Mouse (Mus musculus) thymus, adult 2 months (tissue): ENCODE measurements around the gene Olfr1052. TPM values are rescaled to one million over a fixed set of nuclear protein-coding genes. Genes with fewer than 3 reads are reported as not detected.
"Not testable (repeated sequence)": the region's sequence is repeated elsewhere in the genome, so short reads cannot be mapped to it uniquely, and the experiment has no call there.

Experiments
- DNase-seq: peaks from one replicate; pipeline ENCODE4 v3.0.0; 2021
- H3K27ac ChIP-seq: fragments of 200-500 bp; 2 replicates; pipeline ENCODE4 v1.5.1; 2012; ENCODE audit warnings: low read length, control low read depth; ENCODE audit not compliant: control insufficient read depth, insufficient read depth
- H3K27me3 ChIP-seq: fragments of 200-500 bp; 2 replicates; pipeline ENCODE4 v1.6.1; 2012; ENCODE audit warnings: mild to moderate bottlenecking, low read length, moderate library complexity, mixed read lengths; ENCODE audit not compliant: control insufficient read depth, insufficient read depth
- H3K36me3 ChIP-seq: fragments of 200-500 bp; 2 replicates; pipeline ENCODE4 v1.6.1; 2012; ENCODE audit warnings: mild to moderate bottlenecking, low read length, moderate library complexity; ENCODE audit not compliant: control insufficient read depth, insufficient read depth
- H3K4me1 ChIP-seq: fragments of 200-500 bp; replicated peaks from 2 replicates; pipeline ENCODE4 v1.6.1; 2012; ENCODE audit warnings: low read length; ENCODE audit not compliant: control insufficient read depth, insufficient read depth
- H3K4me3 ChIP-seq: fragments of 200-500 bp; 2 replicates; pipeline ENCODE4 v1.5.1; 2012; ENCODE audit warnings: mild to moderate bottlenecking, low read length, control low read depth, moderate library complexity; ENCODE audit not compliant: control insufficient read depth, insufficient read depth
- CTCF ChIP-seq: fragments of 200-500 bp; IDR thresholded peaks from 2 replicates; pipeline ENCODE4 v1.5.1; 2012; ENCODE audit warnings: mild to moderate bottlenecking, control low read depth, low read length, moderate library complexity, borderline replicate concordance; ENCODE audit not compliant: control insufficient read depth, poor library complexity, insufficient read depth; ENCODE audit errors: extremely low read depth
- POLR2A ChIP-seq: fragments of 200-500 bp; IDR thresholded peaks from 2 replicates; pipeline ENCODE4 v1.6.1; 2012; ENCODE audit warnings: mild to moderate bottlenecking, low read length, control low read depth, moderate library complexity; ENCODE audit not compliant: control insufficient read depth, poor library complexity, insufficient read depth; ENCODE audit errors: extremely low read depth
- WGBS: fragments of 180-500 bp; shearing (Covaris S2); methylation state at CpG from one replicate; pipeline ENCODE4 v1.1.7; 2018; 5-methylcytosine and 5-hydroxymethylcytosine counted together
- polyA plus RNA-seq: library from polyadenylated mRNA; depleted of rRNA; stranded (reverse); fragments of >200 nt; gene quantifications from 2 replicates; pipeline ENCODE4 v1.2.3, GENCODE M21; 2012; rRNA removed

The Olfr1052 gene
- not detected in 2 replicates for polyA plus RNA-seq

DNA sequence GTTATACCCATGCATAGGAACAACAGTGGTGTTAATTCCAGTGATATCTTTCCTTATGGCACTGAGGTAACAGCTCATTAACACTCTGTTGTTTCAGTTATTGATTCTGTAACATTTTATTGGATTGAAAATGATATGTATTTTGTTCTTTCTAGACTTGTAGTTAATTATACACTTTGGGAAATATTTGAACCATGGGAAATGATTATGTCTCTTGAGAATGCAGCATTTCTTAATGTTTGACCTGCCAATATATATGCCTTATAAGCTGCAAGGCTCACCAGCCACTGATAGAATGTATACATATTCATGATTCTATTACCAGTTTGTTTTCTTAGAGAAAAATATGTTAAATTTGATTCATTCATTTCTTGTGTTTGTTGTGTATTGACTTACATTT lies at the start of gene Olfr1052:
Gene Olfr1052 (plus strand): TSS at position 301 of the 400 bp plus-strand sequence.
- DNase-seq = no peak
- TF ChIP-seq CTCF (no peak), POLR2A (no peak)
- Histone ChIP-seq H3K36me3 (no peaks in the 10 kb centered on the region), H3K4me1 (no peaks in the 10 kb centered on the region), H3K4me3 (no peak within 1 kb of the TSS), H3K27ac (no peak within 1 kb of the TSS), H3K27me3 (no peaks in the 10 kb centered on the region)

DNA sequence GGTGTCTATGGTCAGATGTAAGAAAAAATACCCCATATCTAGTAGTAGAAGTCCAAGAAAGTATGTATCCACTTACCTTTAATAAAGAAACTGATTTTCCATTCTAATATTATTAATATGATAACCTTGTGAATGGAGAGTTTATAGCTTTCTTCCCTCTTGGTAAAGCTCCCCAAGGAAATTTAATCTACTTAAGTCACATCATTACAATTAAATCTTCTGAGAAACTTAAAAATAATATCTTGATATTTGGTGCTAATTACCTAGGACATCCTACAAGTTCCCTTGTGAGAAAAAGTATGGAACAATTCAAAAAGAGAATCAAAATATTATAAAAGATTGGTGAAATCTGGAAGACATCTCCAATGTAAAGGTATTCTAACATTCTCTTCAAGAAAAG lies 34.0 kb upstream of the Olfr1052 start, which contains the start of gene Olfr1049:
Gene Olfr1049 (minus strand): TSS at position 101 of the 400 bp plus-strand sequence.
- DNase-seq = not testable (repeated sequence)

DNA sequence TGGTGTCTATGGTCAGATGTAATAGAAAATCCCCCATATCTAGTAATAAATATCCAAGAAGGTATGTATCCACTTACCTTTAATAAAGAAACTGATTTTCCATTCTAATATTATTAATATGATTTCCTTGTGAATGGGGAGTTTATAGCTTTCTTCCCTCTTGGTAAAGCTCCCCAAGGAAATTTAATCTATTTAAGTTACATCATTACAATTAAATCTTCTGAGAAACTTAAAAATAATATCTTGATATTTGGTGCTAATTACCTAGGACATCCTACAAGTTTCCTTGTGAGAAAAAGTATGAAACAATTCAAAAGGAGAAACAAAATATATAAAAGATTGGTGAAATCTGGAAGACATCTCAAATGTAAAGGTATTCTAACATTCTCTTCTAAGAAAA lies 13.3 kb upstream of the Olfr1052 start, which contains the start of gene Olfr1051:
Gene Olfr1051 (minus strand): TSS at position 101 of the 400 bp plus-strand sequence.
- not testable (repeated sequence) for H3K4me3 ChIP-seq, DNase-seq, H3K36me3 ChIP-seq, H3K27me3 ChIP-seq, H3K27ac ChIP-seq, H3K4me1 ChIP-seq

More for the DNA sequence above, 34.0 kb upstream of the Olfr1052 start, which contains the start of gene Olfr1049:
- H3K27ac ChIP-seq, H3K36me3 ChIP-seq, H3K4me1 ChIP-seq, H3K27me3 ChIP-seq, H3K4me3 ChIP-seq: not testable (repeated sequence)

DNA sequence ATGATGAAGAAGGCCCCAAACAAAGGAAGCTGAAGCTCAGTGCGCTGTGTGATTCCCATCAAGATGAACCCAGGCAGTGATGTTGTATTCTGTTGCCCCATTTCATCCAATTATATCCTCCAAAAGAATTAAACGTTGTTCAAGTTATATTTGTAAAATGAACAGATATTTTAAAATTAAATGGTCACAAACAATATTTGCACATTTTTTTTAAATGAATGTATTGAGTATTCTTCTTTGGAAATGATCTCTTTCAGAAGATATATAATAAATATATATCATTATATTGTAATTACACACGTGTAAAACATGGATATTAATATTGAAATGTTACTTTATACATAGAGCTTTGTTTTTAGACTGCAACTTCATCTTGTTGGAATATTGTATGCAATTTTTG lies 22.9 kb downstream of the Olfr1052 start, which contains the start of gene Olfr1053:
Gene Olfr1053 (minus strand): TSS at position 101 of the 400 bp plus-strand sequence.
- 64% methylated on average over 3 of the region's 3 CpGs for WGBS
- Histone ChIP-seq H3K27me3 (no peaks in the 10 kb centered on the region), H3K4me3 (no peak within 1 kb of the TSS)

DNA sequence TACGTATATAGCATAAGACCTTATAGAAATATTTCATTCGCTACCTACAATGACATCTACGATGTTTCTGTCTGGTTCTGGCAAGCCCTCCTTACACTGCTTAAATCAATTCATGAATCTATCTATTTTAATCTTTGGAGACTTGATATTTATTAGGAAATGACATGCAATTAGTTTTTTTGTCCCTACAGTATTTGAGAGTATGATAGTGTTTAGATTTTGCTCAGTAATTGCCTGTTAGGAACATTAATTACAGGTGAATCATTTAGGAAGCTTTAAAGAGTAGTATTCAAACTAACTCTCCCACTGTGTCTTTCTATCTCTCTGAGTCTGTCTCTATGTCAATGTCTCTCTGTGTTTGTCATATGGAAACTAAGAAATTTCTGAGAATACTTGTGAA lies 43.1 kb downstream of the Olfr1052 start, which contains the start of gene Olfr1054:
Gene Olfr1054 (minus strand): TSS at position 101 of the 400 bp plus-strand sequence.
- WGBS = 93% methylated on average over 3 of the region's 3 CpGs
- no peak for DNase-seq
- Histone ChIP-seq H3K36me3 (no peaks in the 10 kb centered on the region), H3K27ac (no peak within 1 kb of the TSS), H3K27me3 (no peaks in the 10 kb centered on the region), H3K4me3 (no peak within 1 kb of the TSS), H3K4me1 (no peaks in the 10 kb centered on the region)
- TF ChIP-seq POLR2A (no peak), CTCF (no peak)

More for the DNA sequence above, 22.9 kb downstream of the Olfr1052 start, which contains the start of gene Olfr1053:
- no peak within 1 kb of the TSS for H3K27ac ChIP-seq
- no peak for TF ChIP-seq POLR2A
- TF ChIP-seq CTCF = no peak
- DNase-seq = no peak
- no peaks in the 10 kb centered on the region for H3K4me1 ChIP-seq
- H3K36me3 ChIP-seq = no peaks in the 10 kb centered on the region

Other genes with a start within 250 kb of the Olfr1052 start
- 0.04 TPM in 2 replicates for gene Olfr1034, start 246.6 kb upstream of the Olfr1052 start, polyA plus RNA-seq
- gene Olfr1036, start 218.5 kb upstream of the Olfr1052 start, polyA plus RNA-seq = not detected in 2 replicates
- gene Olfr1037, start 205.1 kb upstream of the Olfr1052 start, polyA plus RNA-seq = not detected in 2 replicates
- not detected in 2 replicates for gene Olfr1039, start 156.5 kb upstream of the Olfr1052 start, polyA plus RNA-seq
- gene Olfr1040, start 145.7 kb upstream of the Olfr1052 start, polyA plus RNA-seq = not detected in 2 replicates
- gene Olfr1042, start 130.6 kb upstream of the Olfr1052 start, polyA plus RNA-seq = not detected in 2 replicates
- gene Olfr1043, start 124.9 kb upstream of the Olfr1052 start, polyA plus RNA-seq = not detected in 2 replicates
- gene Olfr1044, start 114.6 kb upstream of the Olfr1052 start, polyA plus RNA-seq = not detected in 2 replicates
- gene Olfr52, start 106.8 kb upstream of the Olfr1052 start, polyA plus RNA-seq = not detected in 2 replicates
- gene Olfr1045, start 89.4 kb upstream of the Olfr1052 start, polyA plus RNA-seq = not detected in 2 replicates
- not detected in 2 replicates for gene Olfr1046, start 73.1 kb upstream of the Olfr1052 start, polyA plus RNA-seq
- gene Olfr1047, start 61.1 kb upstream of the Olfr1052 start, polyA plus RNA-seq = not detected in 2 replicates
- not detected in 2 replicates for gene Olfr1048, start 52.2 kb upstream of the Olfr1052 start, polyA plus RNA-seq
- not detected in 2 replicates for gene Olfr1049, start 34.1 kb upstream of the Olfr1052 start, polyA plus RNA-seq
- gene Olfr1051, start 13.4 kb upstream of the Olfr1052 start, polyA plus RNA-seq = not detected in 2 replicates
- gene Olfr1053, start 22.8 kb downstream of the Olfr1052 start, polyA plus RNA-seq = not detected in 2 replicates
- gene Olfr1054, start 43.0 kb downstream of the Olfr1052 start, polyA plus RNA-seq = not detected in 2 replicates
- gene Olfr1055, start 57.8 kb downstream of the Olfr1052 start, polyA plus RNA-seq = not detected in 2 replicates
- gene Olfr1056, start 70.0 kb downstream of the Olfr1052 start, polyA plus RNA-seq = not detected in 2 replicates
- gene Olfr1057, start 85.9 kb downstream of the Olfr1052 start, polyA plus RNA-seq = not detected in 2 replicates
- gene Olfr1058, start 96.1 kb downstream of the Olfr1052 start, polyA plus RNA-seq = not detected in 2 replicates
- not detected in 2 replicates for gene Olfr1061, start 121.6 kb downstream of the Olfr1052 start, polyA plus RNA-seq
- 0.15 TPM in 1 of 2 replicates, not detected in the other for gene Olfr1062, start 134.3 kb downstream of the Olfr1052 start, polyA plus RNA-seq
- 0.09 TPM in 1 of 2 replicates, not detected in the other for gene Olfr1065, start 158.1 kb downstream of the Olfr1052 start, polyA plus RNA-seq
- not detected in 2 replicates for gene Olfr1066, start 163.8 kb downstream of the Olfr1052 start, polyA plus RNA-seq
- not detected in 2 replicates for gene Olfr228, start 194.9 kb downstream of the Olfr1052 start, polyA plus RNA-seq
- gene Olfr1076, start 216.0 kb downstream of the Olfr1052 start, polyA plus RNA-seq = not detected in 2 replicates